Comparison of ENCODE assay signal across 15 mouse cellular contexts in genomic region chr1:136927428-136927827, GRCm38 (mm10). TPM values are rescaled to one million over a fixed set of nuclear protein-coding genes. Genes with fewer than 3 reads are reported as not detected.
"Had no signal": no experiment of that assay in that cellular context is flagged by ENCODE, and none has a peak within 500 bp of the region (broad histone marks: within the 10 kb centered on the region; RNA-seq: fewer than 3 reads in every experiment).

No protein-coding gene starts in this region.

- H3K36me3 ChIP-seq: liver, embryonic 13.5 days; midbrain, embryonic 12.5 days; neural tube, embryonic 12.5 days had no signal

- H3K27ac ChIP-seq: kidney, postnatal 0 days; layer of hippocampus, adult 2 months; liver, embryonic 13.5 days; midbrain, embryonic 12.5 days; neural tube, embryonic 12.5 days; stomach, postnatal 0 days had no signal

- H3K4me2 ChIP-seq: liver, embryonic 13.5 days; midbrain, embryonic 12.5 days; neural tube, embryonic 12.5 days had no signal

- H3K9ac ChIP-seq: liver, embryonic 13.5 days; midbrain, embryonic 12.5 days; neural tube, embryonic 12.5 days had no signal

- H3K9me3 ChIP-seq: liver, embryonic 13.5 days; midbrain, embryonic 12.5 days; neural tube, embryonic 12.5 days had no signal

- H3K27me3 ChIP-seq: liver, embryonic 13.5 days; midbrain, embryonic 12.5 days; neural tube, embryonic 12.5 days had no signal

- DNase-seq: kidney, adult 11 months; kidney, adult 9 months; kidney, postnatal 4 days; left cerebral cortex, postnatal 4 days; liver, embryonic 13.5 days; lung, adult 18-20 months; thymus, postnatal 4 days had no signal

- H3K4me1 ChIP-seq: neural tube, embryonic 12.5 days had no signal

- H3K4me3 ChIP-seq: layer of hippocampus, adult 2 months; liver, embryonic 13.5 days; midbrain, embryonic 12.5 days; neural tube, embryonic 12.5 days had no signal

RNA-seq across cellular contexts. Expression of gene Nr5a2, which starts 32.8 kb away (rescaled TPM):
- total RNA-seq: layer of hippocampus, adult 2 months; layer of hippocampus, postnatal 14 days; megakaryocyte-erythroid progenitor cell, adult 5-6 weeks; neutrophil, adult 5-6 weeks had no signal
